Mouse (Mus musculus) thymus, postnatal 10 days (tissue): ENCODE data around the gene Fzr1.

Source experiments
- DNase-seq, 2 experiments: peaks; one replicate each; pipeline ENCODE4 v3.0.0; 2021; ENCODE audit warnings: low spot score in 2 of 2

Fzr1 gene

GRCm38 (mm10) chr10:81416581-81417226, 38.4 kb upstream of the Fzr1 start:
- DNase-seq, result no peak

- DNase-seq, result no peak
Measured at GRCm38 (mm10) chr10:81415549-81416310, 37.4 kb upstream of the Fzr1 start.

GRCm38 (mm10) chr10:81415146-81415545, 36.8 kb upstream of the Fzr1 start:
- DNase-seq, result no peak

GRCm38 (mm10) chr10:81414682-81415081, 36.4 kb upstream of the Fzr1 start:
- DNase-seq, result no peak

GRCm38 (mm10) chr10:81413310-81414261, 35.3 kb upstream of the Fzr1 start:
- no peak for DNase-seq

- DNase-seq, result no peak
Measured at GRCm38 (mm10) chr10:81412586-81413309, 34.4 kb upstream of the Fzr1 start.

- DNase-seq, result no peak
Measured at GRCm38 (mm10) chr10:81411471-81412400, 33.4 kb upstream of the Fzr1 start.

GRCm38 (mm10) chr10:81410981-81411380, 32.7 kb upstream of the Fzr1 start:
- no peak for DNase-seq

- no peak for DNase-seq
Measured at GRCm38 (mm10) chr10:81410350-81410749, 32.0 kb upstream of the Fzr1 start.

- DNase-seq, result no peak
Measured at GRCm38 (mm10) chr10:81409330-81409729, 31.0 kb upstream of the Fzr1 start.

- DNase-seq, result peak in 1 of 2 experiments; percentile 75
Measured at GRCm38 (mm10) chr10:81408871-81409291, 30.6 kb upstream of the Fzr1 start.

GRCm38 (mm10) chr10:81408424-81408729, 30.1 kb upstream of the Fzr1 start:
- no peak for DNase-seq

GRCm38 (mm10) chr10:81407539-81408423, 29.5 kb upstream of the Fzr1 start:
- no peak for DNase-seq

- DNase-seq, result no peak
Measured at GRCm38 (mm10) chr10:81406504-81407440, 28.5 kb upstream of the Fzr1 start.

GRCm38 (mm10) chr10:81405588-81406201, 27.4 kb upstream of the Fzr1 start:
- peak; percentile 50 to 77 for DNase-seq

GRCm38 (mm10) chr10:81404720-81405119, 26.4 kb upstream of the Fzr1 start:
- no peak for DNase-seq

- DNase-seq, result no peak
Measured at GRCm38 (mm10) chr10:81404082-81404481, 25.8 kb upstream of the Fzr1 start.

- DNase-seq, result no peak
Measured at GRCm38 (mm10) chr10:81403511-81403910, 25.2 kb upstream of the Fzr1 start.
